Mouse (Mus musculus) heart, postnatal 0 days (tissue): ENCODE measurements around the gene Pdzd2. TPM values are rescaled to one million over a fixed set of nuclear protein-coding genes. Genes with fewer than 3 reads are reported as not detected.

Source experiments
- ATAC-seq: fragments of 200-750 bp; cut with Nextera tagmentation; 2 replicates; pipeline ENCODE4 v1.8.0; 2017; ENCODE audit warnings: low read depth, moderate number of reproducible peaks, moderate library complexity; ENCODE audit not compliant: insufficient read depth
- DNase-seq: peaks from one replicate; pipeline ENCODE4 v3.0.0-alpha.2; 2016; ENCODE audit warnings: low spot score
- H3K27ac ChIP-seq: fragments of 300-500 bp; sonication (generic); 2 replicates; pipeline ENCODE4 v1.5.1; 2014; ENCODE audit warnings: low read depth, mild to moderate bottlenecking
- H3K27me3 ChIP-seq: fragments of 300-500 bp; sonication (generic); 2 replicates; pipeline ENCODE4 v1.6.1; 2014; ENCODE audit warnings: low read length, mixed read lengths; ENCODE audit not compliant: control insufficient read depth, insufficient read depth
- H3K36me3 ChIP-seq: fragments of 300-500 bp; sonication (generic); replicated peaks from 2 replicates; pipeline ENCODE4 v1.6.1; 2014; ENCODE audit warnings: low read length, mixed read lengths; ENCODE audit not compliant: control insufficient read depth, insufficient read depth
- H3K4me1 ChIP-seq: fragments of 300-500 bp; sonication (generic); 2 replicates; pipeline ENCODE4 v1.6.1; 2014; ENCODE audit warnings: antibody characterized with exemption; ENCODE audit not compliant: control insufficient read depth, insufficient read depth
- H3K4me2 ChIP-seq: fragments of 300-500 bp; sonication (generic); 2 replicates; pipeline ENCODE4 v1.6.1; 2014; ENCODE audit warnings: low read depth, mild to moderate bottlenecking, low read length, moderate library complexity
- H3K4me3 ChIP-seq: fragments of 300-500 bp; sonication (generic); 2 replicates; pipeline ENCODE4 v1.5.1; 2014; ENCODE audit warnings: low read depth, low read length
- H3K9ac ChIP-seq: fragments of 300-500 bp; sonication (generic); replicated peaks from 2 replicates; pipeline ENCODE4 v1.6.1; 2014; ENCODE audit warnings: low read depth, low read length, mixed read lengths
- H3K9me3 ChIP-seq: fragments of 300-500 bp; sonication (generic); replicated peaks from 2 replicates; pipeline ENCODE4 v1.6.1; 2016; ENCODE audit warnings: low read length; ENCODE audit not compliant: control insufficient read depth
- CTCF ChIP-seq: IDR thresholded peaks from 2 replicates; pipeline ENCODE4 v1.5.1; 2016; ENCODE audit warnings: antibody characterized with exemption, control low read depth, low read depth
- EP300 ChIP-seq: IDR thresholded peaks from 2 replicates; pipeline ENCODE4 v1.6.1; 2016; ENCODE audit warnings: antibody characterized with exemption, low read depth
- WGBS: fragments of 180-500 bp; shearing (Covaris S2); extraction: QIAGEN DNeasy Blood & Tissue Kit; methylation state at CpG from one replicate; pipeline ENCODE4 v1.1.7; 2014; 5-methylcytosine and 5-hydroxymethylcytosine counted together
- polyA plus RNA-seq: library from polyadenylated mRNA; unstranded; fragments of >200 nt; fragmentation: Nextera tagmentation; extraction: Ambion mirVana; gene quantifications from 2 replicates; pipeline ENCODE4 v1.2.1, GENCODE M21; 2015
- total RNA-seq: library from RNA; depleted of rRNA; stranded (reverse); fragments of >200 nt; gene quantifications from 2 replicates; pipeline ENCODE4 v1.2.3, GENCODE M21; 2014; ENCODE audit warnings: low replicate concordance

Pdzd2 gene
- total and polyA plus RNA-seq, 2 experiments from 2014 or later = 36.1 to 86.0 TPM

GRCm38 (mm10) chr15:12639776-12640175 is 99.9 kb downstream of the Pdzd2 start:
- no peak overlapping the region for H3K9ac ChIP-seq
- WGBS = 79% methylated on average over 3 of the region's 3 CpGs
- DNase-seq = no peak
- H3K4me2 ChIP-seq = no peak overlapping the region
- H3K27me3 ChIP-seq = no peaks in the 10 kb centered on the region
- no peak for ATAC-seq
- H3K36me3 ChIP-seq = no peaks in the 10 kb centered on the region
- H3K27ac ChIP-seq = no peak overlapping the region
- H3K9me3 ChIP-seq = no peaks in the 10 kb centered on the region
- H3K4me1 ChIP-seq = peaks cover 17% of the 10 kb centered on the region
- TF ChIP-seq EP300 (no peak), CTCF (no peak)
- no peak overlapping the region for H3K4me3 ChIP-seq

- no peak overlapping the region for H3K27ac ChIP-seq
- no peaks in the 10 kb centered on the region for H3K36me3 ChIP-seq
- TF ChIP-seq EP300 = no peak
- no peak for TF ChIP-seq CTCF
- no peak overlapping the region for H3K9ac ChIP-seq
- H3K4me1 ChIP-seq = peaks cover 17% of the 10 kb centered on the region
- H3K9me3 ChIP-seq = no peaks in the 10 kb centered on the region
- no peak for DNase-seq
- ATAC-seq = no peak
- no peaks in the 10 kb centered on the region for H3K27me3 ChIP-seq
- H3K4me2 ChIP-seq = no peak overlapping the region
- no peak overlapping the region for H3K4me3 ChIP-seq
- WGBS = 83% methylated on average over 8 of the region's 8 CpGs
Observed at GRCm38 (mm10) chr15:12639181-12639580, 100.5 kb downstream of the Pdzd2 start.

- H3K4me2 ChIP-seq = no peak overlapping the region
- TF ChIP-seq CTCF = no peak
- TF ChIP-seq EP300 = no peak
- DNase-seq (no peak), ATAC-seq (peak; percentile 53)
- no peak overlapping the region for H3K27ac ChIP-seq
- H3K4me1 ChIP-seq = peaks cover 17% of the 10 kb centered on the region
- no peak overlapping the region for H3K9ac ChIP-seq
- H3K4me3 ChIP-seq = no peak overlapping the region
- H3K27me3 ChIP-seq = no peaks in the 10 kb centered on the region
- no peaks in the 10 kb centered on the region for H3K36me3 ChIP-seq
- 59% methylated on average over 14 of the region's 14 CpGs for WGBS
- no peaks in the 10 kb centered on the region for H3K9me3 ChIP-seq
Observed at GRCm38 (mm10) chr15:12638370-12639030, 101.2 kb downstream of the Pdzd2 start.

GRCm38 (mm10) chr15:12637511-12637910 is 102.2 kb downstream of the Pdzd2 start:
- 87% methylated on average over 8 of the region's 8 CpGs for WGBS
- DNase-seq (no peak), ATAC-seq (no peak)

GRCm38 (mm10) chr15:12636386-12636785 is 103.3 kb downstream of the Pdzd2 start:
- DNase-seq (no peak), ATAC-seq (no peak)
- Histone ChIP-seq H3K27me3 (no peaks in the 10 kb centered on the region), H3K4me3 (no peak overlapping the region), H3K27ac (no peak overlapping the region), H3K4me2 (no peak overlapping the region), H3K9ac (no peak overlapping the region), H3K9me3 (no peaks in the 10 kb centered on the region), H3K4me1 (peaks cover 23% of the 10 kb centered on the region), H3K36me3 (no peaks in the 10 kb centered on the region)
- WGBS = 65% methylated on average over 5 of the region's 5 CpGs
- no peak for TF ChIP-seq EP300
- TF ChIP-seq CTCF = no peak

More at GRCm38 (mm10) chr15:12637511-12637910, 102.2 kb downstream of the Pdzd2 start:
- TF ChIP-seq EP300 (no peak), CTCF (no peak)
- Histone ChIP-seq H3K9me3 (no peaks in the 10 kb centered on the region), H3K27me3 (no peaks in the 10 kb centered on the region), H3K36me3 (no peaks in the 10 kb centered on the region), H3K4me1 (peaks cover 17% of the 10 kb centered on the region), H3K27ac (no peak overlapping the region), H3K4me2 (no peak overlapping the region), H3K9ac (no peak overlapping the region), H3K4me3 (no peak overlapping the region)

- H3K4me1 ChIP-seq = peaks cover 33% of the 10 kb centered on the region
- no peaks in the 10 kb centered on the region for H3K9me3 ChIP-seq
- H3K27ac ChIP-seq = no peak overlapping the region
- H3K36me3 ChIP-seq = no peaks in the 10 kb centered on the region
- WGBS = 94% methylated on average over 8 of the region's 8 CpGs
- no peak overlapping the region for H3K4me2 ChIP-seq
- ATAC-seq (no peak), DNase-seq (no peak)
- TF ChIP-seq EP300 (no peak), CTCF (no peak)
- no peaks in the 10 kb centered on the region for H3K27me3 ChIP-seq
- no peak overlapping the region for H3K4me3 ChIP-seq
- no peak overlapping the region for H3K9ac ChIP-seq
Observed at GRCm38 (mm10) chr15:12634921-12635320, 104.8 kb downstream of the Pdzd2 start.
